Mouse (Mus musculus) forebrain, embryonic 13.5 days (tissue): ENCODE results near the gene Ush2a. TPM values are rescaled to one million over a fixed set of nuclear protein-coding genes. Genes with fewer than 3 reads are reported as not detected.

Experiments
- ATAC-seq: fragments of 200-750 bp; cut with Nextera tagmentation; 2 replicates; pipeline ENCODE4 v1.8.0; 2017
- H3K27ac ChIP-seq: fragments of 300-500 bp; sonication (generic); 2 replicates; pipeline ENCODE4 v1.5.1; 2015; ENCODE audit warnings: inconsistent platforms, mild to moderate bottlenecking, moderate library complexity
- H3K27me3 ChIP-seq: fragments of 300-500 bp; sonication (generic); 2 replicates; pipeline ENCODE4 v1.6.1; 2015; ENCODE audit warnings: mild to moderate bottlenecking, inconsistent platforms
- H3K36me3 ChIP-seq: fragments of 300-500 bp; sonication (generic); 2 replicates; pipeline ENCODE4 v1.6.1; 2015; ENCODE audit warnings: mild to moderate bottlenecking, inconsistent platforms; ENCODE audit not compliant: poor library complexity, severe bottlenecking
- H3K4me1 ChIP-seq: fragments of 300-500 bp; sonication (generic); 2 replicates; pipeline ENCODE4 v1.6.1; 2015; ENCODE audit warnings: inconsistent platforms
- H3K4me2 ChIP-seq: fragments of 300-500 bp; sonication (generic); 2 replicates; pipeline ENCODE4 v1.6.1; 2015; ENCODE audit warnings: inconsistent platforms, mild to moderate bottlenecking, moderate library complexity
- H3K4me3 ChIP-seq: fragments of 300-500 bp; sonication (generic); 2 replicates; pipeline ENCODE4 v1.5.1; 2015; ENCODE audit warnings: mild to moderate bottlenecking, inconsistent platforms
- H3K9ac ChIP-seq: fragments of 300-500 bp; sonication (generic); 2 replicates; pipeline ENCODE4 v1.6.1; 2015; ENCODE audit warnings: mild to moderate bottlenecking, inconsistent platforms
- H3K9me3 ChIP-seq: fragments of 300-500 bp; sonication (generic); replicated peaks from 2 replicates; pipeline ENCODE4 v1.6.1; 2016; ENCODE audit warnings: inconsistent platforms
- WGBS: fragments of 180-500 bp; shearing (Covaris S2); methylation state at CpG from one replicate; pipeline ENCODE4 v1.1.7; 2015; 5-methylcytosine and 5-hydroxymethylcytosine counted together
- polyA plus RNA-seq: library from polyadenylated mRNA; unstranded; fragments of >200 nt; fragmentation: Nextera tagmentation; extraction: Ambion mirVana; gene quantifications from 2 replicates; pipeline ENCODE4 v1.2.1, GENCODE M21; 2015

The Ush2a gene
- polyA plus RNA-seq, 1 experiment from 2014 or later = 0.05 TPM

- H3K9me3 ChIP-seq = no peaks in the 10 kb centered on the region
- no peak overlapping the region for H3K27ac ChIP-seq
- H3K9ac ChIP-seq = no peak overlapping the region
- H3K4me3 ChIP-seq = no peak overlapping the region
- WGBS = 79% methylated on average over 3 of the region's 3 CpGs
- no peak overlapping the region for H3K4me2 ChIP-seq
- no peaks in the 10 kb centered on the region for H3K36me3 ChIP-seq
- H3K4me1 ChIP-seq = 0 out of 2 replicates have a peak, but pooled peaks cover 2% of the 10 kb centered on the region
- no peaks in the 10 kb centered on the region for H3K27me3 ChIP-seq
- ATAC-seq = no peak
These were observed 498.7 kb downstream of the Ush2a start for GRCm38 (mm10) chr1:188760515-188760914.

- WGBS = 87% methylated on average over 6 of the region's 6 CpGs
- no peak for ATAC-seq
- H3K4me2 ChIP-seq = no peak overlapping the region
- no peak overlapping the region for H3K27ac ChIP-seq
- 0 out of 2 replicates have a peak, but pooled peaks cover 2% of the 10 kb centered on the region for H3K4me1 ChIP-seq
- H3K9me3 ChIP-seq = no peaks in the 10 kb centered on the region
- no peaks in the 10 kb centered on the region for H3K27me3 ChIP-seq
- H3K36me3 ChIP-seq = no peaks in the 10 kb centered on the region
- H3K9ac ChIP-seq = no peak overlapping the region
- H3K4me3 ChIP-seq = no peak overlapping the region
These were observed 500.6 kb downstream of the Ush2a start for GRCm38 (mm10) chr1:188762463-188762862.

- Histone ChIP-seq H3K36me3 (no peaks in the 10 kb centered on the region), H3K4me1 (0 out of 2 replicates have a peak, but pooled peaks cover 2% of the 10 kb centered on the region), H3K27ac (no peak overlapping the region), H3K4me2 (no peak overlapping the region), H3K9ac (no peak overlapping the region), H3K9me3 (no peaks in the 10 kb centered on the region), H3K27me3 (no peaks in the 10 kb centered on the region), H3K4me3 (no peak overlapping the region)
- ATAC-seq = no peak
- WGBS = 76% methylated on average over 3 of the region's 3 CpGs
These were observed 501.9 kb downstream of the Ush2a start for GRCm38 (mm10) chr1:188763761-188764160.

GRCm38 (mm10) chr1:188770828-188771227 is 509.0 kb downstream of the Ush2a start:
- no peak overlapping the region for H3K4me2 ChIP-seq
- H3K9me3 ChIP-seq = no peaks in the 10 kb centered on the region; the same call in 1 of the 2 replicates
- ATAC-seq = no peak
- H3K9ac ChIP-seq = no peak overlapping the region
- no peaks in the 10 kb centered on the region for H3K27me3 ChIP-seq
- H3K4me1 ChIP-seq = no peaks in the 10 kb centered on the region
- no peaks in the 10 kb centered on the region for H3K36me3 ChIP-seq
- 96% methylated on average over 1 of the region's 1 CpGs for WGBS
- no peak overlapping the region for H3K4me3 ChIP-seq
- no peak overlapping the region for H3K27ac ChIP-seq

- H3K4me3 ChIP-seq = no peak overlapping the region
- 83% methylated on average over 7 of the region's 7 CpGs for WGBS
- ATAC-seq = no peak
These were observed 510.9 kb downstream of the Ush2a start for GRCm38 (mm10) chr1:188772516-188773229.

GRCm38 (mm10) chr1:188773631-188774030 is 511.8 kb downstream of the Ush2a start:
- no peaks in the 10 kb centered on the region for H3K36me3 ChIP-seq
- no peaks in the 10 kb centered on the region for H3K4me1 ChIP-seq
- no peaks in the 10 kb centered on the region; the same call in 1 of the 2 replicates for H3K9me3 ChIP-seq
- no peak overlapping the region for H3K9ac ChIP-seq
- no peaks in the 10 kb centered on the region for H3K27me3 ChIP-seq
- no peak overlapping the region for H3K4me3 ChIP-seq
- WGBS = 88% methylated on average over 7 of the region's 7 CpGs
- no peak for ATAC-seq
- no peak overlapping the region for H3K4me2 ChIP-seq
- no peak overlapping the region for H3K27ac ChIP-seq

More at GRCm38 (mm10) chr1:188772516-188773229, 510.9 kb downstream of the Ush2a start:
- Histone ChIP-seq H3K9me3 (no peaks in the 10 kb centered on the region; the same call in 1 of the 2 replicates), H3K36me3 (no peaks in the 10 kb centered on the region), H3K27me3 (no peaks in the 10 kb centered on the region), H3K9ac (no peak overlapping the region), H3K27ac (no peak overlapping the region), H3K4me1 (no peaks in the 10 kb centered on the region), H3K4me2 (no peak overlapping the region)

GRCm38 (mm10) chr1:188777556-188778161 is 515.8 kb downstream of the Ush2a start:
- H3K9me3 ChIP-seq = no peaks in the 10 kb centered on the region; the same call in 1 of the 2 replicates
- H3K27ac ChIP-seq = no peak overlapping the region
- H3K4me2 ChIP-seq = no peak overlapping the region
- WGBS = 79% methylated on average over 8 of the region's 8 CpGs
- no peak for ATAC-seq
- H3K36me3 ChIP-seq = no peaks in the 10 kb centered on the region
- no peak overlapping the region for H3K4me3 ChIP-seq
- H3K4me1 ChIP-seq = no peaks in the 10 kb centered on the region
- no peaks in the 10 kb centered on the region for H3K27me3 ChIP-seq
- no peak overlapping the region for H3K9ac ChIP-seq

GRCm38 (mm10) chr1:188785056-188785455 is 523.2 kb downstream of the Ush2a start:
- Histone ChIP-seq H3K4me3 (no peak overlapping the region), H3K27me3 (no peaks in the 10 kb centered on the region), H3K27ac (no peak overlapping the region), H3K36me3 (no peaks in the 10 kb centered on the region), H3K4me1 (no peaks in the 10 kb centered on the region), H3K9me3 (no peaks in the 10 kb centered on the region), H3K4me2 (no peak overlapping the region), H3K9ac (no peak overlapping the region)
- whole genome bisulfite sequencing = 87% methylated on average over 10 of the region's 10 CpGs
- ATAC-seq = no peak

GRCm38 (mm10) chr1:188805069-188805468 is 543.2 kb downstream of the Ush2a start:
- Histone ChIP-seq H3K27me3 (no peaks in the 10 kb centered on the region), H3K36me3 (no peaks in the 10 kb centered on the region), H3K9me3 (no peaks in the 10 kb centered on the region), H3K9ac (no peak overlapping the region), H3K4me3 (no peak overlapping the region), H3K4me1 (0 out of 2 replicates have a peak, but pooled peaks cover 4% of the 10 kb centered on the region), H3K27ac (no peak overlapping the region), H3K4me2 (no peak overlapping the region)
- no peak for ATAC-seq
- 23% methylated on average over 2 of the region's 2 CpGs for WGBS

GRCm38 (mm10) chr1:188805852-188806251 is 544.0 kb downstream of the Ush2a start:
- no peak for ATAC-seq
- no peak overlapping the region for H3K27ac ChIP-seq
- 0 out of 2 replicates have a peak, but pooled peaks cover 4% of the 10 kb centered on the region for H3K4me1 ChIP-seq
- WGBS = 46% methylated on average over 4 of the region's 4 CpGs
- no peaks in the 10 kb centered on the region for H3K9me3 ChIP-seq
- no peak overlapping the region for H3K4me3 ChIP-seq
- H3K9ac ChIP-seq = no peak overlapping the region
- H3K27me3 ChIP-seq = no peaks in the 10 kb centered on the region
- H3K4me2 ChIP-seq = no peak overlapping the region
- H3K36me3 ChIP-seq = no peaks in the 10 kb centered on the region

GRCm38 (mm10) chr1:188810631-188811030 is 548.8 kb downstream of the Ush2a start:
- Histone ChIP-seq H3K4me1 (0 out of 2 replicates have a peak, but pooled peaks cover 4% of the 10 kb centered on the region), H3K27me3 (no peaks in the 10 kb centered on the region), H3K4me2 (no peak overlapping the region), H3K9ac (no peak overlapping the region), H3K27ac (no peak overlapping the region), H3K4me3 (no peak overlapping the region), H3K9me3 (no peaks in the 10 kb centered on the region), H3K36me3 (no peaks in the 10 kb centered on the region)
- WGBS = 85% methylated on average over 9 of the region's 9 CpGs
- no peak for ATAC-seq

GRCm38 (mm10) chr1:188815072-188815471 is 553.2 kb downstream of the Ush2a start:
- ATAC-seq = no peak
- Histone ChIP-seq H3K4me2 (no peak overlapping the region), H3K9ac (no peak overlapping the region), H3K27ac (no peak overlapping the region), H3K27me3 (no peaks in the 10 kb centered on the region), H3K9me3 (no peaks in the 10 kb centered on the region), H3K4me1 (no peaks in the 10 kb centered on the region), H3K4me3 (no peak overlapping the region), H3K36me3 (no peaks in the 10 kb centered on the region)
- WGBS = 91% methylated on average over 7 of the region's 7 CpGs
